Comparison of ENCODE assay signal across 9 mouse cellular contexts in the genomic region with DNA sequence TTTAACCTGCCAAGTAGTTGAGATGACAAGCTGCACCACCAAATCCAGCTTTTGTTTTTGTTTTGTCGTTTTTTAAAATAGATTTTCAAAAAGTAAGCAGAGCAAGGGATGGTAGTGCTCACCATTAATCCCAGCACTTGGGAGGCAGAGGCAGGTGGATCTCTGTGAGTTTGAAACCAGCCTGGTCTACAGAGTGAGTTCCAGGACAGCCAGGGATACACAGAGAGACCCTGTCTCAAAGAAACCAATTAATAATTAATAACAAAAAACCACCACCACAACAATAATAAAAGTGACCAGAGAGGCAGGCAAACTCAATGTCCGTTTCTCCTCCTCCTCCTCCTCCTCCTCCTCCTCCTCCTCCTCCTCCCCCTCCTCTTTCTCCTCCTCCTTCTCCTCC. TPM values are rescaled to one million over a fixed set of nuclear protein-coding genes. Genes with fewer than 3 reads are reported as not detected.
DNase-seq lines count a peak whose midpoint lies in the region; ATAC-seq and TF ChIP-seq lines count a peak whose summit lies in the region.
"Not testable (repeated sequence)": the region's sequence is repeated elsewhere in the genome, so short reads cannot be mapped to it uniquely, and the experiment has no call there.
"Had no signal": no experiment of that assay in that cellular context is flagged by ENCODE, and none has a peak within 500 bp of the region (broad histone marks: within the 10 kb centered on the region; RNA-seq: fewer than 3 reads in every experiment).

A gene (minus strand): TSS at position 101 of the 400 bp plus-strand sequence.

- peak within 1 kb of the TSS; percentile 37 for H3K4me3 ChIP-seq in embryonic facial prominence, embryonic 15.5 days (replicated peaks)
- H3K4me3 ChIP-seq in heart, embryonic 12.5 days, result peak within 1 kb of the TSS; percentile 42
- peak within 1 kb of the TSS; percentile 50 for H3K4me3 ChIP-seq in hindbrain, postnatal 0 days (ENCODE audit: low read length)
- peak within 1 kb of the TSS; percentile 38 for H3K4me3 ChIP-seq in limb, embryonic 12.5 days (replicated peaks)
- peak within 1 kb of the TSS; percentile 41 for H3K4me3 ChIP-seq in lung, embryonic 16.5 days (ENCODE audit: low read length)
- peak within 1 kb of the TSS; percentile 48 for H3K4me3 ChIP-seq in neural tube, embryonic 13.5 days

- not testable (repeated sequence) for H3K4me1 ChIP-seq in embryonic facial prominence, embryonic 15.5 days; heart, embryonic 12.5 days (replicated peaks); hindbrain, postnatal 0 days (ENCODE audit: insufficient read depth, low read length); limb, embryonic 12.5 days (replicated peaks); lung, embryonic 16.5 days (replicated peaks; ENCODE audit: control insufficient read depth, insufficient read depth, low read length); neural tube, embryonic 13.5 days (replicated peaks)

- TF ChIP-seq CTCF in hindbrain, postnatal 0 days (IDR thresholded peaks at IDR 0.05; ENCODE audit: low read depth), result not testable (repeated sequence)

- not testable (repeated sequence) for H3K36me3 ChIP-seq in embryonic facial prominence, embryonic 15.5 days; heart, embryonic 12.5 days; hindbrain, postnatal 0 days (ENCODE audit: insufficient read depth, low read length); limb, embryonic 12.5 days; lung, embryonic 16.5 days (ENCODE audit: control insufficient read depth, insufficient read depth, low read length); neural tube, embryonic 13.5 days

- H3K9ac ChIP-seq in embryonic facial prominence, embryonic 15.5 days; heart, embryonic 12.5 days; limb, embryonic 12.5 days (replicated peaks); lung, embryonic 16.5 days (ENCODE audit: low read length): not testable (repeated sequence)
- peak within 1 kb of the TSS; percentile 44 for H3K9ac ChIP-seq in hindbrain, postnatal 0 days (replicated peaks; ENCODE audit: low read length)
- H3K9ac ChIP-seq in neural tube, embryonic 13.5 days, result peak within 1 kb of the TSS; percentile 65

- not testable (repeated sequence) for H3K9me3 ChIP-seq in embryonic facial prominence, embryonic 15.5 days (replicated peaks); heart, embryonic 12.5 days (replicated peaks); hindbrain, postnatal 0 days (ENCODE audit: low read length); limb, embryonic 12.5 days; lung, embryonic 16.5 days (ENCODE audit: control insufficient read depth, low read length); neural tube, embryonic 13.5 days

- H3K27ac ChIP-seq in embryonic facial prominence, embryonic 15.5 days (replicated peaks); heart, embryonic 12.5 days (ENCODE audit: poor library complexity, severe bottlenecking); limb, embryonic 12.5 days; lung, embryonic 16.5 days (ENCODE audit: low read length): not testable (repeated sequence)
- H3K27ac ChIP-seq in hindbrain, postnatal 0 days, result peak within 1 kb of the TSS; percentile 45; the same call in 1 of the 2 replicates
- peak within 1 kb of the TSS; percentile 20; the same call in 1 of the 2 replicates for H3K27ac ChIP-seq in neural tube, embryonic 13.5 days (replicated peaks)

- ATAC-seq in embryonic facial prominence, embryonic 15.5 days (ENCODE audit: insufficient number of reproducible peaks, low FRiP score, low TSS enrichment, low read depth); heart, embryonic 12.5 days (ENCODE audit: insufficient number of reproducible peaks, low FRiP score); hindbrain, postnatal 0 days; limb, embryonic 12.5 days (ENCODE audit: insufficient number of reproducible peaks, insufficient read depth, low FRiP score, low TSS enrichment, low read depth); lung, embryonic 16.5 days (ENCODE audit: low read depth): not testable (repeated sequence)
- peak; percentile 48; the same call in 1 of the 2 replicates for ATAC-seq in neural tube, embryonic 13.5 days (ENCODE audit: low read depth)

- H3K4me2 ChIP-seq in embryonic facial prominence, embryonic 15.5 days (replicated peaks), result peak within 1 kb of the TSS; percentile 80
- H3K4me2 ChIP-seq in heart, embryonic 12.5 days, result peak within 1 kb of the TSS; percentile 77
- H3K4me2 ChIP-seq in hindbrain, postnatal 0 days (ENCODE audit: low read depth, low read length), result peak within 1 kb of the TSS; percentile 63
- H3K4me2 ChIP-seq in limb, embryonic 12.5 days, result peak within 1 kb of the TSS; percentile 79
- peak within 1 kb of the TSS; percentile 70 for H3K4me2 ChIP-seq in lung, embryonic 16.5 days (ENCODE audit: low read depth, low read length)
- H3K4me2 ChIP-seq in neural tube, embryonic 13.5 days, result peak within 1 kb of the TSS; percentile 65

- DNase-seq in hindbrain, postnatal 0 days (ENCODE audit: low spot score); layer of hippocampus, postnatal 14 days (ENCODE audit: low spot score in 2 of 2): not testable (repeated sequence)

- WGBS in embryonic facial prominence, embryonic 15.5 days, result 48% methylated on average over 2 of the region's 2 CpGs
- 25% methylated on average over 2 of the region's 2 CpGs for WGBS in heart, embryonic 12.5 days
- 46% methylated on average over 2 of the region's 2 CpGs for WGBS in hindbrain, postnatal 0 days
- 78% methylated on average over 2 of the region's 2 CpGs for WGBS in limb, embryonic 12.5 days
- WGBS in lung, embryonic 16.5 days, result 50% methylated on average over 2 of the region's 2 CpGs
- 53% methylated on average over 2 of the region's 2 CpGs for WGBS in neural tube, embryonic 13.5 days

- H3K27me3 ChIP-seq in embryonic facial prominence, embryonic 15.5 days; heart, embryonic 12.5 days (replicated peaks); hindbrain, postnatal 0 days (ENCODE audit: insufficient read depth, low read length); limb, embryonic 12.5 days; lung, embryonic 16.5 days (ENCODE audit: control insufficient read depth, insufficient read depth, low read depth, low read length); neural tube, embryonic 13.5 days: not testable (repeated sequence)

RNA-seq across cellular contexts. Expression of the gene that starts here (rescaled TPM):
- polyA plus RNA-seq in embryonic facial prominence, embryonic 15.5 days (2015; fragmentation: Nextera tagmentation; extraction: Ambion mirVana), result 1.2 and 1.6 TPM in 2 replicates
- polyA plus RNA-seq in heart, embryonic 12.5 days (2016; fragmentation: Nextera tagmentation; extraction: Ambion mirVana), result 0.17 TPM in 1 of 2 replicates, not detected in the other
- total RNA-seq in hindbrain, postnatal 0 days (2014; rRNA removed), result 22.0 and 26.2 TPM in 2 replicates
- 75.5 and 75.7 TPM in 2 replicates for polyA plus RNA-seq in hindbrain, postnatal 0 days (2015; fragmentation: Nextera tagmentation; extraction: Ambion mirVana)
- total RNA-seq in layer of hippocampus, postnatal 14 days (2021), result 100 to 1,000 TPM; 184 to 215 TPM
- polyA plus RNA-seq in limb, embryonic 12.5 days (2016; fragmentation: Nextera tagmentation; extraction: Ambion mirVana), result 0.77 and 1.1 TPM in 2 replicates
- polyA plus RNA-seq in lung, embryonic 16.5 days (2015; fragmentation: Nextera tagmentation; extraction: Ambion mirVana), result 0.78 and 1.1 TPM in 2 replicates
- polyA plus RNA-seq in neural tube, embryonic 13.5 days (2015; fragmentation: Nextera tagmentation; extraction: Ambion mirVana), result 40.4 and 43.2 TPM in 2 replicates
- total RNA-seq: heart, adult 18-20 months; neutrophil, adult 5-6 weeks had no signal

Comparison
In these comparisons a context has a peak if more than half of its experiments do, and no peak if none do; other contexts are left out.
1. RNA of the gene that starts here (polyA plus RNA-seq): 75.5 to 75.7 TPM in hindbrain, postnatal 0 days and 40.4 to 43.2 TPM in neural tube, embryonic 13.5 days; 1.2 to 1.6 TPM in embryonic facial prominence, embryonic 15.5 days, 0.78 to 1.1 TPM in lung, embryonic 16.5 days, 0.77 to 1.1 TPM in limb, embryonic 12.5 days and 0.17 TPM in heart, embryonic 12.5 days; every median in the first group is over 10 times any median in the second.
2. Peak in every context shown above with its lines, with median percentiles within 50 percentile points of each other: H3K4me2 ChIP-seq and H3K4me3 ChIP-seq.